Mouse (Mus musculus) spleen, adult 2 months (tissue): ENCODE results near the gene Mroh8.

Experiments used
- CTCF ChIP-seq: fragments of 200-500 bp; IDR thresholded peaks from 2 replicates; pipeline ENCODE4 v1.5.1; 2011; ENCODE audit warnings: mild to moderate bottlenecking, inconsistent platforms; ENCODE audit not compliant: insufficient read depth, insufficient read length, insufficient replicate concordance; ENCODE audit errors: extremely low read depth
- POLR2A ChIP-seq: fragments of 200-500 bp; IDR thresholded peaks from 2 replicates; pipeline ENCODE4 v1.6.1; 2011; ENCODE audit warnings: low read depth, low read length, inconsistent platforms

DNA sequence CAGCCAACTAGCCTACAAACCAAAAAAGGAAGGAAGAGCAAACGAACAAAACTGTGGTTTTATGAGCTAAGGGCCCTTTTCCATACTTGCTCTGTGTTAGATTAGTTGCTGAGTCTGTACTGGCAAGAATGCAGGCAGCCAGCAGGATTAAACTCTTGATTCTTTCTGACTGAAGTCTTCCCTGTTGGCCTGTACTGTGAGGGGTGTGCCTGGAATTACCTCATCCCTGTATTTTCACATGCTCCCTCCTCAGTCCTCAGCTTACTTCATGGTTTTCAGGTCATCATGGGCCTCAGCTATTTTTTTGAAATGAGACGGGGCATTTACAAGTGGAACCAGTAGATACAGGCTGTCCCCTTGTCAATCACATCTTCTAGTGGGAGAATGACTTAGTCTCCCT, 45.9 kb upstream of the Mroh8 start:
- TF ChIP-seq POLR2A: no peak
- TF ChIP-seq CTCF: no peak
